Mouse (Mus musculus) lung, embryonic 16.5 days (tissue): ENCODE results near the gene Ttc36. TPM values are rescaled to one million over a fixed set of nuclear protein-coding genes. Genes with fewer than 3 reads are reported as not detected.
"Not testable (repeated sequence)": the region's sequence is repeated elsewhere in the genome, so short reads cannot be mapped to it uniquely, and the experiment has no call there.

ENCODE experiments used
- ATAC-seq: fragments of 200-750 bp; cut with Nextera tagmentation; 2 replicates; pipeline ENCODE4 v1.8.0; 2017; ENCODE audit warnings: low read depth, mild to moderate bottlenecking, moderate library complexity
- H3K27ac ChIP-seq: fragments of 300-500 bp; sonication (generic); 2 replicates; pipeline ENCODE4 v1.5.1; 2014; ENCODE audit warnings: mild to moderate bottlenecking, control low read depth, low read length
- H3K27me3 ChIP-seq: fragments of 300-500 bp; sonication (generic); 2 replicates; pipeline ENCODE4 v1.6.1; 2014; ENCODE audit warnings: low read depth, low read length, mixed read lengths; ENCODE audit not compliant: control insufficient read depth, insufficient read depth
- H3K36me3 ChIP-seq: fragments of 300-500 bp; sonication (generic); 2 replicates; pipeline ENCODE4 v1.6.1; 2014; ENCODE audit warnings: low read length; ENCODE audit not compliant: control insufficient read depth, insufficient read depth
- H3K4me1 ChIP-seq: fragments of 300-500 bp; sonication (generic); replicated peaks from 2 replicates; pipeline ENCODE4 v1.6.1; 2014; ENCODE audit warnings: low read length, mixed read lengths; ENCODE audit not compliant: control insufficient read depth, insufficient read depth
- H3K4me2 ChIP-seq: fragments of 300-500 bp; sonication (generic); 2 replicates; pipeline ENCODE4 v1.6.1; 2014; ENCODE audit warnings: low read depth, low read length, control low read depth
- H3K4me3 ChIP-seq: fragments of 300-500 bp; sonication (generic); 2 replicates; pipeline ENCODE4 v1.5.1; 2014; ENCODE audit warnings: mild to moderate bottlenecking, low read length, control low read depth
- H3K9ac ChIP-seq: fragments of 300-500 bp; sonication (generic); 2 replicates; pipeline ENCODE4 v1.6.1; 2014; ENCODE audit warnings: low read length, control low read depth
- H3K9me3 ChIP-seq: fragments of 300-500 bp; sonication (generic); 2 replicates; pipeline ENCODE4 v1.6.1; 2016; ENCODE audit warnings: low read length; ENCODE audit not compliant: control insufficient read depth
- WGBS: fragments of 180-500 bp; shearing (Covaris S2); extraction: QIAGEN DNeasy Blood & Tissue Kit; methylation state at CpG from one replicate; pipeline ENCODE4 v1.1.7; 2014; 5-methylcytosine and 5-hydroxymethylcytosine counted together
- polyA plus RNA-seq: library from polyadenylated mRNA; unstranded; fragments of >200 nt; fragmentation: Nextera tagmentation; extraction: Ambion mirVana; gene quantifications from 2 replicates; pipeline ENCODE4 v1.2.1, GENCODE M21; 2015

Gene Ttc36
- polyA plus RNA-seq, 1 experiment from 2014 or later = 0.84 TPM

DNA sequence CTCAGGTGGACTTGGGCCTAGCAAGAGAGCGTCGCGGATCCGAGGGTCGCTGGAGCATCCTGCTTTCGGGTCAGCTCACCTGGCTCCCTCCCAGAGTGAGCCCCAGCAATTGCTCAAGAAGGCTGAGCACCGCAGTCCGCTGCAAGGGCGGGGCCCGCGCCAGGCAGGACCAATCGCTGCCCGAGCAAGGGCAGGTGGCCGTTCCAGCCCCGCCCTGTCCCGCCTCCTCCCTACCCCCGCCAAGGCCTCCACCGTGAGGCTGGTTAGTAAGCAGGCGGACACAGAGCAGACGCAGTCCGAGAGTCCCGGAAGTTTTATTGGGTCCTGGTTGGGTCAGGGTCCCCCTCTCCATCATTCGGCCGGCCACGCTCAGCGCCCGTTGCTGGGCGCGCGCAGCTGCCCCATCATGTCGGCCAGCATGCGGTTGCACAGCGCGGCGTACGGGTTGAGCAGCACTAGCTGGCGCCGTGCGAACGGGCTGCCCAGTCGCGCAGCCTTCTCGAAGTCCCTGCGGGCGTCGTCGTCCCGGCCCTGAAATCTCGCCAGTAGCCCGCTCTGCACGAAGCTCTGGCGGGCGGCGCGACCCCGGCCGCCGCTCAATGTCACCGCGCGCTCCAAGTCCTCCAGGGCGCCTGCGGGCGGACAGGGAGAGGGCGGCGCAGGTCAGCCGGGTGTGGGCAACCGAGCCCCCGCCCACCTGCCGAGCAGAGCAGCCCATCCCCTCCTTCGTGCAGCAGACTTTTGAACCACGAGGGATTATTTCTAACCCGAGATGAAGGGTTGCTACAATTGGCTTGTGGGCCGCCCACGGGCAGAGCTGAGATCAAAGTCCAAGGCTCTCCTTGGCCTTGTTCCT lies 3.5 kb downstream of the Ttc36 start, which contains the start of gene Tmem25:
Gene Tmem25, minus strand, starts transcription at position 206 of the 856 bp plus-strand sequence.
- Histone ChIP-seq H3K27ac (peak within 1 kb of the TSS; percentile 33; the same call in 1 of the 2 replicates), H3K4me1 (peaks cover 6% of the 10 kb centered on the region), H3K27me3 (peaks cover 17% of the 10 kb centered on the region), H3K4me2 (peak within 1 kb of the TSS; percentile 93), H3K9me3 (no peaks in the 10 kb centered on the region), H3K4me3 (peak within 1 kb of the TSS; percentile 65), H3K9ac (peak within 1 kb of the TSS; percentile 68), H3K36me3 (no peaks in the 10 kb centered on the region)
- WGBS = under 1% methylated on average over 75 of the region's 75 CpGs
- peak; percentile 95 for ATAC-seq

DNA sequence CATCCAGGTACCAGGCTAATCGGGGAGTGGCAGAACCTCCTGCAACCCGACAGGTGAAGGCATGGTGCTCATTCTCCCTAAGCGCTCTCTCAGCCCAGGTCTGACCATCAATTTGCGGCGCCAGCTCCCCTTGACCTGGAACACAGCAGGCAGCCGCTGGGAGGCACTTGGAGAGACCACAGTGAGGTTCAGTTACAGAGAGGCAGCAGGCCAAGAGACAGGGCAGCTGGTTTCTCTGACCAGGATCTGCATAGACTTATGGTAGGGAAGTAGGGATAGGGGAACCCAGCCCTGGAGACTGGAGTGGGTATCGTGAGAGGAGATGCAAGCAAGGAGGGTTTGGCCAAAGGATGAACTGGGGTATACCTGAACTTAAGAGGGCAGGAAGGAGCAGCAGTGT lies 4.6 kb downstream of the Ttc36 start:
- Histone ChIP-seq H3K27ac (no peak overlapping the region), H3K27me3 (peaks cover 17% of the 10 kb centered on the region), H3K36me3 (no peaks in the 10 kb centered on the region), H3K4me2 (no peak overlapping the region), H3K9me3 (no peaks in the 10 kb centered on the region), H3K4me3 (no peak overlapping the region), H3K4me1 (peaks cover 6% of the 10 kb centered on the region), H3K9ac (no peak overlapping the region)
- 34% methylated on average over 7 of the region's 7 CpGs for WGBS
- no peak for ATAC-seq

DNA sequence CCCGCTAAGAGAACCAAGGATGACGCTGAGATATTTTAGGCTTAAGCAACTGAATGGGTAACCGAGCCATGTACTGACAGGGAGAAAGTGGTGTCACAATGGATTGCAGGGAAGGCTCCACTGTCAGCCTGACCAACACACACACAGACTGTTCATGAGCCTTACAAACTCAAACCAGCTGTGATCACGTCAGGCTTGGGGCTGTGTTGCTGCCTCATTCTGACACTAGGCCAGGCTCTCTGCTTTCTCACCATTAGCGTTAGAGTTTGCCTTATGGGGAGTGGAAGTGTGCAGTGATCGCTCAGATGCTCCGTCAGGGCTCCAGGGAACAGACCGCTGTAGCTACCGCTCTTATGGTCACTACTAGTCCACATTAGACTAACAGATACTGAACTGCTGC lies 10.0 kb downstream of the Ttc36 start:
- 77% methylated on average over 9 of the region's 9 CpGs for WGBS
- no peak for ATAC-seq

DNA sequence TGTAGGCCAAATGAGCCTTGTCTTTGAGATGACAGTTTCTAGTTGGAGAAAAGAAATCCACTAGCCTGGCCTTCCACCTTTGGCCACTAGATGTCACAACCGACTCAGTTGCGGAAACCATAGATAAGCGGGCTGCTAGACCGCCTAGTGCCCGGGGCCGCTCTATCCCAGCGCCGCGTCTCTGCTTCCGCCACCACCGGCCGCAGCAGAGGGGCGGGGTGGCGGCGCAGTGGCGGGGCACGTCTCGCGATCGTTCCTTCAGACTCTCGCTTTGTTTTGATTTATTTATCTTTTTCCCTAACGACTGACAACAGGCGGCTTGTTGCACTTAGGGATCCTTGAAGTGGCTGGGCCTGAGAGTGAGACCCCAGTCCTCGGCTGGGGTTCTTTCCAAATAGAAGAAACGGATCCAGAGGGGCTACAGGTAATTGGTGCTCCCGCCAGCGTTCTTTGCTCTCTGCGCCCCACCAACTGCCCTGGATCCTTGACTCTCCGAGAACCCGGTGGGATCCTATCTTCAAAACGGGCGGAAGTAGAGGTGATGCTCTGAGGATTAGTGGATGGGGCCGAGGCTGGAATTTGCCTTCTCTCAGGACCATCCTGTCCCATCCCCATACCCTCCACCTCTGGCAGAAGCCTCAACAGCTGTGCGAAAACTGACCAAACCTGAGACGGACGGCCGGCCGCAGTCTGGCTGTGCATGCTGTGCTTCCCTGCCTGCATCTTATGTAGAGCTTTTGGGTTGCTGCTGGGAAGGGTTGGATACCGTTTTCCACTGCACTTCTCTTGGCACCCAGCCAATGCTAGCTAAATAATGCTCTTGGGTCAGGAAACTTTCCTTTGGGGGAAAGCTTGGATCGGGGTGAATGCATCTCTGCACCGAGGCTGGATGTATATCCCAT lies 29.9 kb downstream of the Ttc36 start:
- peak overlapping the region; percentile 72 for H3K27ac ChIP-seq
- H3K4me3 ChIP-seq = peak overlapping the region; percentile 63
- peak; percentile 99 for ATAC-seq
- no peaks in the 10 kb centered on the region for H3K9me3 ChIP-seq
- no peaks in the 10 kb centered on the region for H3K27me3 ChIP-seq
- H3K4me1 ChIP-seq = 0 out of 2 replicates have a peak, but pooled peaks cover 6% of the 10 kb centered on the region
- H3K4me2 ChIP-seq = peak overlapping the region; percentile 81
- H3K36me3 ChIP-seq = peaks cover 4% of the 10 kb centered on the region; the same call in 1 of the 2 replicates
- peak overlapping the region; percentile 74 for H3K9ac ChIP-seq
- under 1% methylated on average over 41 of the region's 41 CpGs for WGBS

More for the DNA sequence above, 10.0 kb downstream of the Ttc36 start:
- H3K4me1 ChIP-seq = no peaks in the 10 kb centered on the region
- no peak overlapping the region for H3K4me3 ChIP-seq
- no peak overlapping the region for H3K27ac ChIP-seq
- no peak overlapping the region for H3K4me2 ChIP-seq
- H3K9me3 ChIP-seq = no peaks in the 10 kb centered on the region
- peaks cover 21% of the 10 kb centered on the region for H3K36me3 ChIP-seq
- peaks cover 3% of the 10 kb centered on the region for H3K27me3 ChIP-seq
- H3K9ac ChIP-seq = no peak overlapping the region

DNA sequence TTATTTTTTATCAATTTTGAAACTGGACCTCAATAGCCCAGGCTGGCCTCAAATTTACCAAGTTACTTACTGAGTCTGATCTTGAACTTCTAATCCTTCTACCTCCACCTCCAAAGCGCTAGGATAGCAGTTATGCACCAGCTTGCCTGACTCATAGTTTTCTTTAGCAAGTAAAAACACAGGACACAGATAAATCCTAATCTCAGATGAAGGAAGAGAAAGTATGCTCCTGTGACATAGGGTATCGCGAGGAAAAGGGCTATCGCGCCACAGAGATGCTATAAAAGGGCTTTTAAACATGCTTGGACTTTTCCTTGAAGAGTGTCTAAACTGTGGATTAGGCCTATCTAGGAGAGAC lies 30.5 kb downstream of the Ttc36 start:
- H3K27me3 ChIP-seq = no peaks in the 10 kb centered on the region
- H3K4me2 ChIP-seq = no peak overlapping the region
- H3K9me3 ChIP-seq = no peaks in the 10 kb centered on the region
- H3K4me3 ChIP-seq = no peak overlapping the region; the same call in 1 of the 2 replicates
- H3K9ac ChIP-seq = no peak overlapping the region
- ATAC-seq = no peak
- 0 out of 2 replicates have a peak, but pooled peaks cover 6% of the 10 kb centered on the region for H3K4me1 ChIP-seq
- peaks cover 4% of the 10 kb centered on the region; the same call in 1 of the 2 replicates for H3K36me3 ChIP-seq
- WGBS = 24% methylated on average over 5 of the region's 5 CpGs
- 0 out of 2 replicates have a peak overlapping the region, but pooled peaks have one; percentile 4 for H3K27ac ChIP-seq

DNA sequence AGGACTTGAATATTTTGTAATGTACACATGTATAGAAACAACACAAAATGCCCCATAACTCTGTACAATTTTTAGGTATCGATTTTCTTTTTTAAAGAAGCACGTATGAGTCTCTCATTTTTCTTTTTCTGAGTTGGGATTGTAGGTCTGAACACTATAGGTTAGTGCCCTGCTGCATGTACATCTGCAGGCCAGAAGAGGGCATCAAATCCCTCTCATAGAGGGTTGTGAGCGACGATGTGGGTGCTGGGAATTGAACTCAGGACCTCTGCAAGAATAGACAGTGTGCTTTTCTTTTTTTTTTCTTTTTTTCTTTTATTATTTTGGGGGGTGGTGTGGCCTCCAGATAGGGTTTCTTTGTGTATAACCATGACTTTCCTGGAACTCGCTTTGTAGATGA lies 31.5 kb downstream of the Ttc36 start:
- Histone ChIP-seq H3K4me1 (0 out of 2 replicates have a peak, but pooled peaks cover 6% of the 10 kb centered on the region), H3K27ac (no peak overlapping the region), H3K9ac (no peak overlapping the region), H3K27me3 (no peaks in the 10 kb centered on the region), H3K9me3 (no peaks in the 10 kb centered on the region), H3K36me3 (peaks cover 4% of the 10 kb centered on the region; the same call in 1 of the 2 replicates), H3K4me2 (no peak overlapping the region), H3K4me3 (no peak overlapping the region)
- WGBS = 91% methylated on average over 5 of the region's 5 CpGs
- no peak for ATAC-seq

DNA sequence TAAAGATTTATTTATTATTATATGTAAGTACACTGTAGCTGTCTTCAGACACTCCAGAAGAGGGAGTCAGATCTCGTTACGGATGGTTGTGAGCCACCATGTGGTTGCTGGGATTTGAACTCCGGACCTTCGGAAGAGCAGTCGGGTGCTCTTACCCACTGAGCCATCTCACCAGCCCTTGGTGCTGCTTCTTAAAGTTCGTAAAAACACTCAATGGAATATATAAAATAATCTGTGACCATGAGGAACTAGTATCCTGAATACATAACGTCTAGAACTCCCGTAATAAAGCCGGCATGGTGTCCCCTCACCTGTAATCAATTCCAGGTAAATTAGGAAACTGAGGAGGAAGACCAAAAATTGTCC lies 34.9 kb downstream of the Ttc36 start:
- H3K4me1 ChIP-seq = peaks cover 17% of the 10 kb centered on the region
- H3K36me3 ChIP-seq, ATAC-seq, H3K9me3 ChIP-seq, H3K27me3 ChIP-seq: not testable (repeated sequence)
- peak overlapping the region; percentile 99 for H3K4me3 ChIP-seq
- peak overlapping the region; percentile 23; the same call in 1 of the 2 replicates for H3K9ac ChIP-seq
- H3K4me2 ChIP-seq = peak overlapping the region; percentile 39
- 37% methylated on average over 7 of the region's 9 CpGs for WGBS
- peak overlapping the region; percentile 95; the same call in 1 of the 2 replicates for H3K27ac ChIP-seq

DNA sequence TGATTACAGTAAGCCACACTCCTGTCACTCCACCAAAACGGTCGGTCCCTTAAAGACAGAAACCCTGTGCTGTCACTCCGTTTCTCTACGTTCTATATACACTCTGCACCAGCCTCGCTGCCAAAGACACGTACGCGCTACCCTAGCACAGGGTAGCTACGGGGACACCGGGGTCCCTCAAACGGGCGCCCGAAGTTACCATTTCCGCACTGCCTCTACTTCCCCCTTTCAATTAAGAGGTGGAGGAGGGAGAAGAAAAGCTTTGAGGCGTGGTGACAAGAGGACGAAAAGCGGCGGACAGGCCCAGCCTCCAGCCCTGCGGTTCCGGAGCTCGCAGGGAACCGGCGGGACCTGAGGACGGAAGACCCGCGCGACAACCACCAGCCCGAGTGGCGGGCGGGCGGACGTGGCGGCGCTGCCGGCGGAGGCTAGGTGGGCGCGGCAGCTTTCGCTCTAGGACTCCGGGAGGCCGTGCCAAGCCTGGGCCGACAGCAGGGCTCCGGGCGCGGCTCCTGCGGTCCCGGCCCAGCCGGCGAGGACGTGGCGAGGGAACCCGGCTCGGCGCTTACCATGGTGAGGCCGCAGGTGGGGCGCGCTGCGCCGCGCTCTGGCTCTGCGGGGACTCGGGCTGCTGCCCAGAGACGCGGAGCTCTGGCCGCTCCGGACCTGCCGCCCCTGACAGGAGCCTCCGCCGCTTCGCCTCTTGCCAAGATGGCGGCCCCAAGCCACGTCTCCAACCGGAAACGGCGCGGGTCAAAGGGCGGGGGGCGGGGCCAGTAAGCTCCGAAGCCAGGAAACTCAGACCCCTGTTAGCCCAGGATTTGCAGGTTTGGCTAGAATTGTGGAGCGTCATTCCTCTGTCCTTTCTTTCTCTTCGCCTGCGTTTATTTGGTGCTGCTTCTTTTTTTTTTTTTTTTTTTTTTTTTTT lies 35.5 kb downstream of the Ttc36 start, which contains the start of the genes Arcn1 and Ift46:
Gene Arcn1, minus strand, starts transcription at position 745 of the 928 bp plus-strand sequence.
Gene Ift46, plus strand, starts transcription at position 808 of the 928 bp plus-strand sequence.
- Histone ChIP-seq H3K4me2 (peak within 1 kb of the TSS; percentile 85), H3K4me1 (peaks cover 17% of the 10 kb centered on the region), H3K27me3 (no peaks in the 10 kb centered on the region), H3K4me3 (peak within 1 kb of the TSS; percentile 99), H3K9ac (peak within 1 kb of the TSS; percentile 89), H3K36me3 (no peaks in the 10 kb centered on the region), H3K27ac (peak within 1 kb of the TSS; percentile 95), H3K9me3 (no peaks in the 10 kb centered on the region)
- peak; percentile 94 for ATAC-seq
- under 1% methylated on average over 61 of the region's 82 CpGs for WGBS
